14 mouse cellular contexts compared by ENCODE assay signal in genomic region chr7:127066317-127066716, GRCm38 (mm10). TPM values are rescaled to one million over a fixed set of nuclear protein-coding genes. Genes with fewer than 3 reads are reported as not detected.
"Had no signal": no experiment of that assay in that cellular context is flagged by ENCODE, and none has a peak within 500 bp of the region (broad histone marks: within the 10 kb centered on the region; RNA-seq: fewer than 3 reads in every experiment).

No protein-coding gene starts in this region.

- DNase-seq: kidney, postnatal 10 days; kidney, postnatal 4 days; left cerebral cortex, postnatal 4 days; lung, adult 18-20 months; lung, postnatal 4 days; midbrain, embryonic 14.5 days; retina, postnatal 1 day; thymus, adult 2 months; thymus, postnatal 25 days had no signal

RNA-seq across cellular contexts. Expression of gene Zg16, which starts 20.8 kb away (rescaled TPM):
- total RNA-seq: layer of hippocampus, adult 2 months; layer of hippocampus, postnatal 10 days; left cerebral cortex, postnatal 10 days; left cerebral cortex, postnatal 4 days; neutrophil, adult 5-6 weeks had no signal

RNA-seq across cellular contexts. Expression of gene Prrt2, which starts 45.3 kb away (rescaled TPM):
- total RNA-seq: liver, adult 2 months had no signal
